Mouse (Mus musculus) midbrain, embryonic 16.5 days (tissue): ENCODE data around the gene Nop9. TPM values are rescaled to one million over a fixed set of nuclear protein-coding genes. Genes with fewer than 3 reads are reported as not detected.

Source experiments
- ATAC-seq: fragments of 200-750 bp; cut with Nextera tagmentation; 2 replicates; pipeline ENCODE4 v1.8.0; 2017; ENCODE audit warnings: moderate TSS enrichment
- H3K27ac ChIP-seq: fragments of 300-500 bp; sonication (generic); 2 replicates; pipeline ENCODE4 v1.5.1; 2014; ENCODE audit warnings: mild to moderate bottlenecking, low read length, mixed read lengths
- H3K27me3 ChIP-seq: fragments of 300-500 bp; sonication (generic); 2 replicates; pipeline ENCODE4 v1.6.1; 2014; ENCODE audit warnings: low read depth, low read length, mixed read lengths; ENCODE audit not compliant: control insufficient read depth, insufficient read depth
- H3K36me3 ChIP-seq: fragments of 300-500 bp; sonication (generic); 2 replicates; pipeline ENCODE4 v1.6.1; 2014; ENCODE audit warnings: mild to moderate bottlenecking, low read length, moderate library complexity, mixed read lengths; ENCODE audit not compliant: control insufficient read depth, insufficient read depth
- H3K4me1 ChIP-seq: fragments of 300-500 bp; sonication (generic); 2 replicates; pipeline ENCODE4 v1.6.1; 2014; ENCODE audit warnings: mild to moderate bottlenecking, low read length, mixed read lengths; ENCODE audit not compliant: control insufficient read depth, insufficient read depth
- H3K4me2 ChIP-seq: fragments of 300-500 bp; sonication (generic); 2 replicates; pipeline ENCODE4 v1.6.1; 2014; ENCODE audit warnings: mild to moderate bottlenecking, low read length, mixed read lengths
- H3K4me3 ChIP-seq: fragments of 300-500 bp; sonication (generic); 2 replicates; pipeline ENCODE4 v1.5.1; 2014; ENCODE audit warnings: low read depth, mild to moderate bottlenecking, low read length, moderate library complexity, mixed read lengths
- H3K9ac ChIP-seq: fragments of 300-500 bp; sonication (generic); 2 replicates; pipeline ENCODE4 v1.6.1; 2014; ENCODE audit warnings: low read depth, low read length, mixed read lengths
- H3K9me3 ChIP-seq: fragments of 300-500 bp; sonication (generic); replicated peaks from 2 replicates; pipeline ENCODE4 v1.6.1; 2014; ENCODE audit warnings: mild to moderate bottlenecking, low read length, mixed read lengths; ENCODE audit not compliant: control insufficient read depth, poor library complexity, severe bottlenecking
- WGBS: fragments of 180-500 bp; shearing (Covaris S2); extraction: QIAGEN DNeasy Blood & Tissue Kit; methylation state at CpG from one replicate; pipeline ENCODE4 v1.1.7; 2014; 5-methylcytosine and 5-hydroxymethylcytosine counted together
- polyA plus RNA-seq: library from polyadenylated mRNA; unstranded; fragments of >200 nt; fragmentation: Nextera tagmentation; extraction: Ambion mirVana; gene quantifications from 2 replicates; pipeline ENCODE4 v1.2.1, GENCODE M21; 2015

The Nop9 gene
- 25.9 and 28.0 TPM in 2 replicates for polyA plus RNA-seq

- Histone ChIP-seq H3K27me3 (no peaks in the 10 kb centered on the region), H3K4me1 (peaks cover 32% of the 10 kb centered on the region), H3K9me3 (no peaks in the 10 kb centered on the region), H3K27ac (no peak within 1 kb of the TSS), H3K4me2 (peak within 1 kb of the TSS; percentile 75), H3K9ac (peak within 1 kb of the TSS; percentile 77), H3K4me3 (peak within 1 kb of the TSS; percentile 78), H3K36me3 (peaks cover 6% of the 10 kb centered on the region)
- ATAC-seq: peak; percentile 82
- 2% methylated on average over 47 of the region's 48 CpGs for WGBS
Measured at GRCm38 (mm10) chr14:55745180-55745860, at the start of gene Nop9, which contains the start of gene Dhrs1. Gene Nop9, plus strand, starts transcription at chr14:55745693. Gene Dhrs1, minus strand, starts transcription at chr14:55745690.

- no peaks in the 10 kb centered on the region for H3K36me3 ChIP-seq
- no peak overlapping the region for H3K27ac ChIP-seq
- H3K4me1 ChIP-seq: no peaks in the 10 kb centered on the region
- 90% methylated on average over 4 of the region's 4 CpGs for WGBS
- no peak overlapping the region for H3K4me2 ChIP-seq
- no peak overlapping the region for H3K4me3 ChIP-seq
- no peak for ATAC-seq
- no peaks in the 10 kb centered on the region for H3K9me3 ChIP-seq
- H3K27me3 ChIP-seq: no peaks in the 10 kb centered on the region
- H3K9ac ChIP-seq: no peak overlapping the region
Measured at GRCm38 (mm10) chr14:55697226-55697625, 48.3 kb upstream of the Nop9 start.

GRCm38 (mm10) chr14:55701131-55701530 is 44.4 kb upstream of the Nop9 start:
- 61% methylated on average over 8 of the region's 9 CpGs for WGBS
- Histone ChIP-seq H3K36me3 (no peaks in the 10 kb centered on the region), H3K9me3 (no peaks in the 10 kb centered on the region), H3K27ac (no peak overlapping the region), H3K4me2 (no peak overlapping the region), H3K4me3 (no peak overlapping the region), H3K9ac (no peak overlapping the region), H3K27me3 (no peaks in the 10 kb centered on the region), H3K4me1 (no peaks in the 10 kb centered on the region)
- ATAC-seq: no peak

- Histone ChIP-seq H3K4me3 (no peak overlapping the region), H3K27ac (no peak overlapping the region), H3K4me2 (no peak overlapping the region), H3K9ac (no peak overlapping the region), H3K4me1 (no peaks in the 10 kb centered on the region), H3K27me3 (no peaks in the 10 kb centered on the region), H3K9me3 (no peaks in the 10 kb centered on the region), H3K36me3 (no peaks in the 10 kb centered on the region)
- ATAC-seq: no peak
- WGBS: 80% methylated on average over 6 of the region's 6 CpGs
Measured at GRCm38 (mm10) chr14:55702761-55703160, 42.7 kb upstream of the Nop9 start.

GRCm38 (mm10) chr14:55706051-55706600 is 39.4 kb upstream of the Nop9 start:
- ATAC-seq: no peak
- Histone ChIP-seq H3K4me1 (no peaks in the 10 kb centered on the region), H3K27ac (no peak overlapping the region), H3K36me3 (no peaks in the 10 kb centered on the region), H3K27me3 (no peaks in the 10 kb centered on the region), H3K4me2 (no peak overlapping the region), H3K9ac (no peak overlapping the region), H3K9me3 (no peaks in the 10 kb centered on the region), H3K4me3 (no peak overlapping the region)
- WGBS: 91% methylated on average over 8 of the region's 8 CpGs

GRCm38 (mm10) chr14:55707397-55707796 is 38.1 kb upstream of the Nop9 start:
- 82% methylated on average over 5 of the region's 5 CpGs for WGBS
- H3K4me2 ChIP-seq: no peak overlapping the region

GRCm38 (mm10) chr14:55709509-55709908 is 36.0 kb upstream of the Nop9 start:
- Histone ChIP-seq H3K27ac (no peak overlapping the region), H3K9ac (no peak overlapping the region), H3K27me3 (peaks cover 7% of the 10 kb centered on the region), H3K4me2 (no peak overlapping the region), H3K9me3 (no peaks in the 10 kb centered on the region), H3K36me3 (no peaks in the 10 kb centered on the region), H3K4me3 (no peak overlapping the region), H3K4me1 (no peaks in the 10 kb centered on the region)
- no peak for ATAC-seq
- 86% methylated on average over 4 of the region's 4 CpGs for WGBS

More at GRCm38 (mm10) chr14:55707397-55707796, 38.1 kb upstream of the Nop9 start:
- Histone ChIP-seq H3K9me3 (no peaks in the 10 kb centered on the region), H3K4me1 (no peaks in the 10 kb centered on the region), H3K4me3 (no peak overlapping the region), H3K27me3 (no peaks in the 10 kb centered on the region), H3K27ac (no peak overlapping the region), H3K36me3 (no peaks in the 10 kb centered on the region), H3K9ac (no peak overlapping the region)
- no peak for ATAC-seq

GRCm38 (mm10) chr14:55711786-55712185 is 33.7 kb upstream of the Nop9 start:
- H3K27ac ChIP-seq: no peak overlapping the region
- no peaks in the 10 kb centered on the region for H3K9me3 ChIP-seq
- H3K36me3 ChIP-seq: peaks cover under 1% of the 10 kb centered on the region; the same call in 1 of the 2 replicates
- H3K4me2 ChIP-seq: no peak overlapping the region
- ATAC-seq: no peak
- no peak overlapping the region for H3K9ac ChIP-seq
- H3K4me1 ChIP-seq: no peaks in the 10 kb centered on the region
- no peak overlapping the region for H3K4me3 ChIP-seq
- 83% methylated on average over 7 of the region's 7 CpGs for WGBS
- H3K27me3 ChIP-seq: peaks cover 7% of the 10 kb centered on the region

- H3K4me3 ChIP-seq: no peak overlapping the region
- no peak for ATAC-seq
- H3K9me3 ChIP-seq: no peaks in the 10 kb centered on the region
- peaks cover 7% of the 10 kb centered on the region for H3K27me3 ChIP-seq
- WGBS: 14% methylated on average over 24 of the region's 25 CpGs
- no peaks in the 10 kb centered on the region for H3K4me1 ChIP-seq
- no peak overlapping the region for H3K4me2 ChIP-seq
- no peak overlapping the region for H3K9ac ChIP-seq
- H3K36me3 ChIP-seq: peaks cover 9% of the 10 kb centered on the region; the same call in 1 of the 2 replicates
- H3K27ac ChIP-seq: no peak overlapping the region
Measured at GRCm38 (mm10) chr14:55713007-55713728, 32.3 kb upstream of the Nop9 start.
